Mouse (Mus musculus) cerebellum, adult 11 months (tissue): ENCODE measurements around the gene Sergef.
A peak's percentile ranks its signal among the peaks of the same experiment; 100 is the strongest.

Source experiments
- DNase-seq: peaks from one replicate; pipeline ENCODE4 v3.0.0; 2022

The Sergef gene

DNA sequence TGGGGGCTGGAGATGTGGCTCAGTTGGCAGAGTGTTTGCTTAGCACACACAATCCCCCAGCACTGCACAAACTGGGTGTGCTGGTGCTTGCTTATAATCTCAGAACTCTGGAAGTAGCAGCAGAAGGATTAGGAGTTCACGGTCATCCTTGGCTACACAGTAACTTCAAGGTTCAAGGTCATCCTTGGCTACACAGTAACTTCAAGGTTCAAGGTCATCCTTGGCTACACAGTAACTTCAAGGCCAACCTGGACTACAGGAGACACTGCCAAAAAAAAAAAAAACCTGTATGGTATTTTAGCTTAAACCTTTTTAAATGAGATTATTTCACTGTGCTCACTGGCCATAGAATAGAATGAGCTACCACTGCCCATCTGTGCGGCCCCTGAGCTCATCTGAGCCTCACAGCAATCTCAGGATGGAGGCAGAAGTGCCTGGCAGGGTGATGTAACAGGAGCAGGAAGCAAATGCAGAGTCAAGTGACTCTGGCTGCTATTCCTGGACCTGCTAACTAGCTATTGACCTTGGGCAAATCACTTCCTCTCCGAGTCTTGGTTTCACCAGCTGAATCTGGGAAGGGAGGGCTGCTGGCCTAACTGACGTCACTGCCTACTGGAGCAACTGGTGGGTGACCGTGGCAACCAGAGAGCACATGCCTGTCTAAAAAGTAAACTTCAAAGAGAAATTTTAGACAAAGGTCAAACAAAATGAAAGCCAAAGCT is 24.2 kb downstream of the Sergef start:
- DNase-seq, result no peak

DNA sequence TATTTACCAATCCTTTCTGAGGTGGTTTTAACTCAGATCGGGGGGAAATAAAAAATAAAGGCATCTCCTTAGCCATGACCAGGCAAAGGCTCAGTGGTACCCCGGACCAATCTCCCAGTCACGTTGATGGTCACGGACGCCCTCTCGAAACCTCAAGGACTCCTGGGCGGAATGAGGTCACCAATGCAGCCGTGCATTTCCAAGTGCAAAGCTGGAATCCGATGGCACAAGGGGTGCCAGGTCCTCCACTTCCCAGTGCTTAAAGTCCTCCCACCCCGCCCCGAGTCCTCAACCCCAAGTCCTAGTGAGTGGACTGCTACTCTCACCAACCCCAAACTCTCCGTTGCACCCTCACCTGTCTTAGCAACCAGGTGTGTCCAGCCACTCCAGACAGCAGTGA is 25.3 kb downstream of the Sergef start:
- DNase-seq, result no peak

DNA sequence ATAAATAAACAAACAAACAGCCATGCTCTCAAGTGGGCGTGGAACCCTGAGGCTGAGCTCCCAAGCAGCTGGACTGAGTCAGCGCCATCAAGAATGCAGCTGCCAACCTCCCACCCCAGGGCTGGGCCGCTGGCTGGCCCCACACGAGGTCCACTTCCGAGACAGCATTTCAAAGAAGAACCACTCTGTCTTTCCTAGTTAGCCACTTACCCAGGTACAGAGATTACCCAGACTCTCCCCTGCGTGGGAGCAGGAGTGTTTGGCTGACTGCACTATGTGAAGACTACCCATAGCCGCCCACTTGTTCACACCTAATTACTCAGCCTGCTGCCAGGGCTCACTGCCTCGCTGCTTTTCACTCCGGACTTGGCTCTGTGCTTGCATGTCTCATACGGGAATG is 26.5 kb downstream of the Sergef start:
- peak; percentile 42 for DNase-seq

DNA sequence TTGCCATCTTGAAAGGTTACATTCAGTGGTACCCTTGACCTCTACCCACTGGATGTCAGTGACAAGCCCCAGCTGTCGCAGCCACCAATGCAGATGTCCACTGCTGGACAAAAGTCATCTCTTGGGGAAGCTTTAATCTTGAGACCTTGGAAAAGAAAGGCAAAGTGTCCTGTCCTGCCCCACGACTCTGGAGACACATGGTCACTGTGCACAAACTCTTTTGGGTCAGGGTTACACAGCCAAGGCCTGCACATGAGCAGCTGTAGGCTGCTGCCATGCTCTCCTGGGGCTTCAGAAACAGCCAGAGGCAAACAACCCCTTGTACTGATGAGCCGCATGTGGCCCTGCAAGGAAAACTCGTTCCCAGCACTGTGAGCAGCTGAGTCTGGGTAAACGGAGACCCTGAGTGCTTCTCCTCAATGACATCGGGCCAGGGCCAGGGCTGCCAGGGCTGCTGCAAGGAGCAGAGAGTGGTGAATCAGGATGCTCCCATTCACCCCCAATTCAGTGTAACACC is 27.1 kb downstream of the Sergef start:
- DNase-seq, result no peak

DNA sequence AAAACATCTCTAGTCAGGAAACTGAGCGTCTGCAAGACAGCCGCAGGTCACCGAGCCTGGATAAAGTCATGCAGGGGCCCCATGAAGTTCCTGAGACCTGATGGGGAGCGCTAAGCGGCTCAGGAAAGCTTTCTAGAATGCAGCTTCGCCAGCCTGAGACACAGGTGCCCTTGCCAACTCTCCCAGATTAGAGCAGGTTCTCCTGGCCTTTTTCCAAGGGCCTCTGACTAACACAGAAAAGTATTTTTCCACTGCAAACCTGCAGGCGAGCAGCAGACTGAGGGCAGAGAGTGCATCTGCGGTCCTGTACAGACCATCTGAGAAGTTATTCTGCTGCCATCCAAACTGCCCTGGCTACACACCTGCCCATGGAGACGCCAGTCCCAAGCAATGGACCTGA is 27.6 kb downstream of the Sergef start:
- DNase-seq, result peak; percentile 78

DNA sequence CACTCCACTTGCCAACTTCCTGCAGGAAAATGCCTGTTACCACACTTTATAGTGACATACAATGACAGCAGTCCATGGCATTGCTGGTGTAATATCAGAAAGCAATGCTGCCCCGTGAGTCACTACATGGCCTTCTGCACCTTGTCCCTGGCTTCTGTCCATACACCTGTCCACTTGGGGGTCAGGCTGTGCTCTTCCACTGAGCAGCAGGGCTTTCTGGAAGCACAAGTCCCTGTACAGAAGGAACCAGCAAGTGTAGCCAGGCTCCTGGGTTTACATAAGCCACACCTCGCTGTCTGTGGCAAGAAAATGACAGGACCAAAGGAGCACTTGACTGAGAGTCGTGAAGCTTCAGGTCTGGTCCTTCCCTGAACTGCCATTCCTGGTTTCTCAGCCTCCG is 30.3 kb downstream of the Sergef start:
- peak; percentile 47 for DNase-seq

DNA sequence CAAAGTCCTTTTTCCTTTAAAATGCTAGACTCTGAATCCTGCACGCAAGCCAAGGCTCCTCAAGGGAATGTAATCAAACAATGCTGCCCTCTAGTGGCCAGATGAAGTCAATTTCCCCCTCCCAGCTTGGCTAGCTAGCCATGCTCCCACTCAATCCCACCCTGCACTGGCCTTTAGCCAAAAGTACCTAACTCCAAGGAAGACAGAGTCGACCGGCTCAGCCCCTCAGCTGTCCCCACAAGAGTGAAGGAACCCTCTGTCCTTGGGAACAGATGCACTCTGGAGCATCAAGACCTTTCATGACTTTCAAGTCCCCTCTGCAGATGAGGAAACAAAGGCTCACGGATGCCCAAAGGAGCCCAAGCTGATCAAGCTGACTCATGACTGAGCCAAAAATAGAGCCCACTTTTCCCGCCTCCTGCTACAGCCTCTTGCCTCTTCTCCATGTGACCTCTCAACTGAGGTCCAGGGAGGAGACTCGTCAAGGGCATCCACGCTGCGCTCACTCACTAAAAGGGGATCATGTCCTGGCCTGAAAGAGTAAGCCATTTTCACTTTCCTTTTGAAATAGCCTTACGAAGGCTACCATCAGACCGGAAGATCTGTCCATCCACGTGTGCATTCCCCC is 32.1 kb downstream of the Sergef start:
- DNase-seq, result peak; percentile 75

DNA sequence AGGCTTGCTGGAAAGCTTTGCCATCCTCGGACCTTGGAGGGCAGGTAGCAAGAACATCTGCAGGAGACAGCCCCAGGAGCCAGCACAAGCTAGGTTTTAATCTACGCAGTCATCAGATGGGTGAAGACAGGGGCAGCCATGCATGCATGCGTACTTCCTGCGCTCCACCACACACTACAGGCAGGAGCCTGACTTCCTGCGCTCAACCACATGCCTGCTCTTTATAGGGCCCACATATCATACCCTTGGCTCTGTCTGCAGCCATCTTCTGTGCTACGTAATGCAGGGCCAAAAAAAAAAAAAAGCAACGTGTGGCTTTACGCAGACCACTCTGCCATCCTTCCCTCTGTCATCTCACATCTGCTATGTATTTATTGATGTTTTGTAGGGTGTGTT is 32.6 kb downstream of the Sergef start:
- DNase-seq, result peak; percentile 38

DNA sequence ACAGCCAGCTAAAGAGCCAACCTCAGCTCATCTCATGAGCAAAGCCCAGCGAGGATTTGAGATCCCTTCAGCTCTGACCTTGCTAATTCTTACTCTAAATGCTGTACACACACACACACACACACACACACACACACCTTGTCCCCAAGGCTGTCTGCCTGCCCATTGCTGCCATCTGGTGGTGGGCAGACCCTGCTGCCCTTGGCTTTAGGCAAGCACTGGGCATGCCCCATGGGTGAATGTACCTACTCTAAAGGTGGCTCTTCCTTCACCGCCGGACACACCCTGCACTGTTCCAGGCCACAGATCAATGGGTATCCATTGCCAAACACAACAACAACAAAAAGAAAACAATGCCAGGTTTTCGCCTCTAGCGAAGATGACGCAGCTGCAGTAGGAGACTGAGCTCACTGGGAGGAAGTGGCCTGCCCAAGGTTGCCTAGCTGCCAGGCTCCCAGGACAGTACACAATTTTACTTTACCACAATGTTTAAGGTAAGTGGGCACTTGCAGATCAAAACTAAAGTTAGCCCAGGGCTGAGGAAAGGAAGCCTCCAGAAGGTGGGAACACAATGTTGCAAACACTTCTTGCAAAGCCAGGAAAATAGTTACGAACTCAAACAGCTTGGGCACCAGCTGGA is 33.1 kb downstream of the Sergef start:
- DNase-seq, result peak; percentile 92

DNA sequence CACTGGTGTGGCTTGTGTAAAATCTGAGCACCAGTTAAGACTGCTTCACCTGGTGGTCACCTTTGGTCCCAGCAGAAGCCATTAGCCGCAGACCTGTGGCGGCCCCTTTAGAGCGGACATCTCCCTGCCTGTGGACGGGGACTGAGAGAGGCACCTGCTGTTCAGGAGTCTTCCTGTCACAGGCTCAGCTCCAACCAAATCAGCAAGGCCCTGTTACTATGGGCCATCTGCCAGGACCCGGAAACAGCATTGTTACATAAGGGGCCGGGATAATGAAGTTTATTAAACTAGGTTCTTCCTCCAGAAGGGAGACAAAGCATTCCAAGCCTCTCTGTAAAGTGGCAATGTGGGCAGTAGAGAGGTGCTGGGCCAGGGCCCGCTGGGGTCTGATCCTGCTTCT is 36.6 kb downstream of the Sergef start:
- DNase-seq, result peak; percentile 93

DNA sequence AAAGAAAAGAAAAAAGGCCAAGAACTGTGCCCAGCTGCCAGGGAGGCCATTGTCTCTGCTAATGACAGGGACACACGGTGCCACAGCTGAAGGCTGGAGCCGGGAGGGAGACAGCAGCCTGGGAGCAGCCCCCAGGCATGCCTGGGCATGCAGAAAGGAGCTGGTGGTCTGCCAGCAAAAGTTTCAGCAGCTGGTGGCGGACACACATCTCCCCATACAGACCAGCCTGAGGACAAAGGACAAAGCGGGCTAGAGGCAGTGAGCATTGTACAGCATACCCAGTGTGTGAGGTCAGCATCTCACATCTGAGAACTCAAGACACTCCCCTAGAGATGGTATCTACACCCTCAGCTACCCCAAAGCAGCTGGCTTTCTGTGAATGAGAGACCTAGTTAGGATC is 37.5 kb downstream of the Sergef start:
- DNase-seq, result peak; percentile 43

DNA sequence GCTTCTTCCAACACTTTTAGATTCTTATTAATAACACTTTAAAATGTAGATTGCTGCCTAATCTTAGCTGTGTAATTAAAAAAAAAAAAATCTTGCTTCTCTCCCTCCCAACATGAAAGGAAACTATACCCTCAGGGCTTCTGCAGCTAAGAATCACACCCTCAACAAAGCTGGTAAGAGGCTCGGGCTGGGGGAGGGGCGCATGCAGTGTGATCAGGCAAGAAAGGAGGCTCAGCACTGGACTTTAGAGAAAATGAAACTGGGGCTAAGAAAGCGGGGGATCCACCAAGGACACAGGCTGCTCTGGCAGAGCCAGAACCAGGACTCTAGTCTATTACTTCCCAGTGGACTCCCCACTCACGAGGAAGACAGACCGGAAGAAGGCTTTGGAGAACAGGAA is 38.5 kb downstream of the Sergef start:
- DNase-seq, result no peak

DNA sequence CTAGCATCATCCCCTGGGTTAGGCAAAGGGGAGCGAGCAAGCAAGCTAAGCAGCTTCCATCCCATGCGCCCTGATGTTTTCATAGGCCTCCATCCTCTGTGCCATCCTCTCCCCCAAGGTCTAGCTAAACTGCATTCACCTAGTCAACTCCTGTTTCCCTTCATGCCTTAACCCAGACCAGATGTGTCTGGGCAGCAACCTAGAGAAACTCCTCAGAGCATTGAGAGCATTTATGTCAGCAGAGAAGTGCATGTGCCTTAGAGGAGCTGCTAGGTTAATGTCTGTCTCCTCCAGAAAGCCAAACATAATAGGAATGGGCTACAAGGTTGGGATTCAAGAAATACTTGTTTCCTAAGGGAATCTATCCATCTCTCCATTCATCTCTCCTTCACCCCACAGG is 42.6 kb downstream of the Sergef start:
- DNase-seq, result no peak

DNA sequence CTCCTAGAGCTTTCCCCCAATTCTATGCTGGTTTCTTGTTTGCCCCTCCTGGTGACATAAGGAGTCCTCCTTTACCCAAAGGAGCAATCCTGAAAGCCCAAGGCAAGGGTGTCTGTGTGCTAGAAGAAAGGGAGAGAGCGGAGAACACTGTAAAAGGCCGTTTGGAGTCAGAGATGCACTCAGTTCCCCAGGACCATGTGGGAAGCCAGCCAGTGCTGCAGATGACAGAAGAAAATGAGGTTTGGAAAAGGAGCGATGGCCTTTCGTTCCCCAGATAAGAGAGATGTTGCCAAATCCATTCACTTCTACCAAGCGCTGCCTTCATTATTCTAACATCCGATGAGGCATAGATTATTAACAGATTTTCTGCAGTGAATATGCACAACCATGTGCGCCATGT is 48.1 kb downstream of the Sergef start:
- DNase-seq, result no peak

DNA sequence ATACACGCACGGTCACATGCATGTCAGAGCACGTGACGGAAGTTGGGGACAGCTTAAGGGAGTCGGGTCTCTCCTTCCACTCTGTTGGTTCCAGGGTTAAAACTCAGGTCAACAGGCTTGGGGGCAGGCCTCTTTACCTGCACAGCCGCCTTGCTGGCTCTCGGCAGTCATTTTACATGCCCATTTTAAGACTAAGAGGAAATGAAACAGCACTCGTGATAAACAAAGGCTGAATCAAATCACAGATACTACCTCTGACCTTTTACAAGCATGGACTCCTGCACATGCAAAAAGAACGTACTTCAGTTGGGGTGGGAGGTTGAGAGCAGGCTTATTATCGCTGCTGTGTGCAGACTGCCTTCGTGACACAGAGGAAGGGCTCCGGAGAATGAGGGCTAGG is 50.4 kb downstream of the Sergef start:
- no peak for DNase-seq

DNA sequence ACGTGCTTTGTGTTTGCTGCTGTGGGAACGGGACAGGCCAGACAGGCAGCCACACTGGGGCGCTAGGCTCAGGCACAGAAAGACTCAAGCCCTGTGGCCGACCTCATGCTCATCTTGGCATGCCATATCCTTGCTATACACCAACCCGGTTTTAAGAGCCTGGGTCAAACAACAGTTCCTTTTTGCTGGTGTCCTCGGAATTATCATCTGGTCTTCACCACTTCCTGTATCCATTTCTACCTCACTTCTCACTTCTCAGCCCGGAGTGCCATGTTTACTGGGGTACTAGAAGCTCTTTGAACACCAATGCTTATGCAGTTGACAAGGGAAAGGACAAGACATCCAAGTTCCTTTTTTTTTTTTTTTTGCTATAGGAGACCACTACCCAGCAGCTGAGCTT is 51.6 kb downstream of the Sergef start:
- no peak for DNase-seq

DNA sequence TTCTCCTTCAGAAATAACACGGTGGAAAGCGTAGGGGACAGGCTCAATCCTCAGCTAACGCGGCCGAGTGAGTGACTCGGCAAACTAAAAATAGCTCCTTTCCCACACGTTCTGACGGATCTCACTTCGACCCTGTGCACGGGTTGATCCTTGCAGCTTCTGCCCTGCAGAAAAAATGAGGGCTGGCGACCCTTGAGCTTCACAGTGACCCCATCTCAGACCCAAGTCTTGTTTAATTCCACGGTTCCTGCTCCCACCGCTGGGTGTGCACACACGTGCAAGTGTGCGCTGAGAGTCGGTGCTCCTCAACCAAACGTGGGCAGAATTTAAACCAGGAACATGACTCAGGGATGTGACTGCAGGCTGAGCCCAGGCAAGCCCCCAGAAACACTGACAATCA is 52.1 kb downstream of the Sergef start:
- no peak for DNase-seq

DNA sequence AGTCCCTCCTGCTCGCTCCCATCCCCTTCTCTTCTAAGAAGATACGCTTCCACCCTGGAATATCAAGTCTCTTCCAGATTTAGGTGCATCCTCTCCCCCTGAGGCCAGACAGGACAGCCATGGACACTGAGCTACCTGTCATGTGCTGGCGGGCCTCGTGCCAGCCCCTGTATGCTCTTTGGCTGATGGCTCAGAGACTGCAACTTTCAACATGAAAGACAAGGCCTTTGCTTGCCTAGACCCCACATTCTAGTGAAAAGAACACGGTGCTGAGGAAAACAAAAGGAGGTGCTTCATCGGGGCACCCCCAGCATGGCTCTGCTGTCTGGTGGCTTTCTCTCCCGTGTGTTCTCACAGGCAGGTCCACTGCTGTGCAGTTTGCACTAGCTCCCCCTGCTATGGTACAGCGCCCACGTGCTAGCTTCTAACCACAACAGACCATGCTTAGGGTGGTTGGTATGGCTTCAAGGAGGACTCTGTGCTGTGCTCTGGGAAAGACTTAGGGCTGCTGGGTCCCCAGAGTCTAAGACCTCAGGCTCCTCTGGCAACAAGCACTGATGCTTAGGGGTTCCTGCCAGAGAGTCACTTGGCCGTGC is 52.9 kb downstream of the Sergef start:
- DNase-seq, result no peak

DNA sequence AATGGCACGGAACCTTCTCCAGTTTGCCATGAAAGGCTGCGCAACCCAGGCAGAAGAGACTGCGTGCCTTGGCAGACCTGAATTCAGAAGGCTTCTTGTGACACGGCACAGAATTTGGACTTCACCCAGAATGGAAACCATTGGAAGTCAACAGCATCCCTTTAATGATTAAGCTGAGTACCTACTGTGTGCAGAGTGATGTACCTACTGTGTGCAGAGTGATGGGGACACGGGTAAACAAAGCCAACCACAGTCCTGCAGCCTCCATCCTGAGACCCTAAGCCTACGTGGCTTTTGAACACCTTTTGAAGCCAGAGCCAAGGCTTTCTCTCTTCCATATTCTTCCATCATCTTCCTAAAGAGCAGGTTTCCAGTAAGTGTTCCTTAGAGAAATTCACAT is 56.9 kb downstream of the Sergef start:
- no peak for DNase-seq

DNA sequence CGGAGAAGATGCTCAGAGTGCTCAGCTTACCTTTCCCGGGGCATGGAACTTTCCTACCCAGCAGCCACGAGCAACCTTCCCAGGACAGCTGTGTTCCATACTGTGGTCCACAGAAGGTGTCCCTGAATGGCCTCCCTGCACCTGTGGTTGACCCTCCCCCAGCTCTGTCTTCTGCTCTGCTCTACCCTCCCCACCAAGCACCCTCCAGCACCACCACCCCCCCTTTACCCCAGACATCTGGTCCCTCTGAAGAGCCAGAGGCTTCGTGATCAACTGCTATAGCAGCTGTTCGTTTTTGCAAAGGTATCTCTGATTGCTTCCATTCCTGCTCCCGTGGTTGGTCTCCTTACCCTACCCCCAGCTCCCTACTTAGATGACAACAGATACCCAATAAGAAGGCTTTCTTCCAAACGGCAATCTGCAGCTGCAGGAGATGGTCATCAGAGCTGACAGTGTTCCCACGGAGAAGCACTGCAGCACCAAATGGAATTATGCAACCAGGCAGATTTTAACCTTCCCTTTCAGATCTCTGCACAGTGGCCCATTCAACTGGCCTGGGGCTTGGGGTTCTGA is 58.2 kb downstream of the Sergef start:
- DNase-seq, result no peak

DNA sequence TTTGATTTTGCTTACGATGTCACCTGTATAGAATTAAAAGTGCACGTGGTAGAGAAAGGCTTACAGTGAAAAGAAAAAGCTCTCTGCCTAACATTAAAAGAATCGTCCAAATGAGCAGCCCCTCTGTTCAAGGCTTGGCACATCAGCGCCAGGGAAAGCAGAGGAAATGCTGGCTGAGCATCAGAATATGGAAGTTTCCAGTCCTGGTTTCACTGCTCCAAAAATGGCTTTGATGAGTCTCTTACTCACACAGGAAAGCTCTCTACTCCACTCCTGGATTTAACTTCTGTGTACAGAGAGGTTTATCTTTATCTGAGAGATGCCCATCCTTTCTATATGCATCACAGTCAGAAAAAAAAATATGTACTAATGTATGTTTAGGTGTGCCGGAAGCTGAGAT is 61.5 kb downstream of the Sergef start:
- DNase-seq, result no peak

DNA sequence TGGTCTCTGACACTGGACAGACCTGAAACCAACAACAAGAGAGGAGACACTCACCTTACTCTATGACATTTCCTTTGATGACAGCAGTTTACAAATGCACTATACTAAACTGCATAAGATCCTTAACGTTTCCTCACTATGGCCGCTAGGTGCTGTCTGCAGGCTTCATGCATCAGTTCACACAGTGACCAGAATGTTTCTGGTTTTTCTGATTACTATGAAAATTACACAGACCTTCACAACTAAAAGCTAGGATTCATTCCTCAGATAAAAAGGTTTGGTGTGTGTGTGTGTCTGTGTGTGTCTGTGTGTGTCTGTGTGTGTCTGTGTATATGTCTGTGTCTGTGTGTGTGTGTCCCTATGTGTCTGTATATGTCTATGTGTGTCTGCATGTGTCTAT is 63.7 kb downstream of the Sergef start:
- no peak for DNase-seq

DNA sequence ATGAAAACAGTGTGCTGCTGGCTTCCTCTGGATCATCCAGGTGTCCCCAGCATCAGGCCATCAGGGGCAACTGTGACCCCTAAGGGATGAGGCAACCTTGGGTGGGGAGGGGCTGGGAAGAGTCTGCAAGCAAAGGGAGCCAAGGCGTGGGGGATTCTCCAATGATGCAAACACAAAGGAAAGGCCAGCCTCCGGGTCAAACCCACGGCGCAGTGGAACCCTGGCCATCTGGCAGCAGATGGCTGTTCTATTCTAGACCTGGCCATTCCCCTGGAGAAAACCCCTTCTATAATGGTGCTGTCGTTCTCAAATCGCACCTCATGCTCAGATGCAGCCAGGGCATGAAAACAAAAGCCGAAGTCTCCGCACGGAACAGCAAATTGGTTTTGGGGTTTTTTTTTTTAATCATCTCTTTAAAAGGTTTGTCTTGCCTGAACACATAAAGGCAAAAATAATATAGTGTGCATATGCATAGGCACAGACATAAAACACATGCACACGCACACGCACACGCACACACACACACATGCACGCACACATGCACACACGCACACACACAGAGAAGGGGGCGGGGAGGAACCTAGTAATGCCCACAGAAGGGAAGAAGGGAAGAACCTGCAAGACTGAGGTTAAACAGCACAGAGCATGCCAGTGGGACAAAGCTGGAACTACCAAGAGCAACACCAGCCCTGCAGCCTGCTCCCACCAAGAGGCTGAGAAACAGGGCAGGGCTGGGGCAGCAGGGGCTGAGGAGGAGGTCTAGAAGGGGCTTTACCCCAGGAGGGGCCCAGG is 66.6 kb downstream of the Sergef start:
- DNase-seq, result peak; percentile 71
